Mouse (Mus musculus) embryonic facial prominence, embryonic 13.5 days (tissue): ENCODE results near the gene Lhx4. TPM values are rescaled to one million over a fixed set of nuclear protein-coding genes. Genes with fewer than 3 reads are reported as not detected.
A peak's percentile ranks its signal among the peaks of the same experiment; 100 is the strongest.

Experiments
- ATAC-seq: fragments of 200-750 bp; cut with Nextera tagmentation; 2 replicates; pipeline ENCODE4 v1.8.0; 2017; ENCODE audit warnings: low read depth; ENCODE audit not compliant: insufficient number of reproducible peaks, insufficient read depth, low FRiP score, low TSS enrichment
- H3K27ac ChIP-seq: fragments of 300-500 bp; sonication (generic); 2 replicates; pipeline ENCODE4 v1.5.1; 2015; ENCODE audit warnings: moderate library complexity, mild to moderate bottlenecking, inconsistent platforms
- H3K27me3 ChIP-seq: fragments of 300-500 bp; sonication (generic); 2 replicates; pipeline ENCODE4 v1.6.1; 2015; ENCODE audit warnings: mild to moderate bottlenecking, inconsistent platforms
- H3K36me3 ChIP-seq: fragments of 300-500 bp; sonication (generic); 2 replicates; pipeline ENCODE4 v1.6.1; 2015; ENCODE audit warnings: mild to moderate bottlenecking, inconsistent platforms
- H3K4me1 ChIP-seq: fragments of 300-500 bp; sonication (generic); 2 replicates; pipeline ENCODE4 v1.6.1; 2015; ENCODE audit warnings: inconsistent platforms
- H3K4me2 ChIP-seq: fragments of 300-500 bp; sonication (generic); 2 replicates; pipeline ENCODE4 v1.6.1; 2015; ENCODE audit warnings: moderate library complexity, mild to moderate bottlenecking, inconsistent platforms
- H3K4me3 ChIP-seq: fragments of 300-500 bp; sonication (generic); 2 replicates; pipeline ENCODE4 v1.5.1; 2015; ENCODE audit warnings: mild to moderate bottlenecking, inconsistent platforms
- H3K9ac ChIP-seq: fragments of 300-500 bp; sonication (generic); 2 replicates; pipeline ENCODE4 v1.6.1; 2015; ENCODE audit warnings: mild to moderate bottlenecking, inconsistent platforms
- H3K9me3 ChIP-seq: fragments of 300-500 bp; sonication (generic); 2 replicates; pipeline ENCODE4 v1.6.1; 2016; ENCODE audit warnings: inconsistent platforms
- WGBS: fragments of 180-500 bp; shearing (Covaris S2); methylation state at CpG from one replicate; pipeline ENCODE4 v1.1.7; 2015; ENCODE audit warnings: mixed read lengths; 5-methylcytosine and 5-hydroxymethylcytosine counted together
- polyA plus RNA-seq: library from polyadenylated mRNA; unstranded; fragments of >200 nt; fragmentation: Nextera tagmentation; extraction: Ambion mirVana; gene quantifications from 2 replicates; pipeline ENCODE4 v1.2.1, GENCODE M21; 2015

Lhx4 gene
- polyA plus RNA-seq, 1 experiment from 2014 or later = not detected

- Histone ChIP-seq H3K9me3 (no peaks in the 10 kb centered on the region), H3K36me3 (no peaks in the 10 kb centered on the region), H3K4me1 (no peaks in the 10 kb centered on the region), H3K9ac (no peak overlapping the region), H3K4me2 (peak overlapping the region; percentile 50), H3K27me3 (peaks cover 75% of the 10 kb centered on the region), H3K27ac (no peak overlapping the region), H3K4me3 (peak overlapping the region; percentile 19; the same call in 1 of the 2 replicates)
- WGBS = under 1% methylated on average over 13 of the region's 13 CpGs
- no peak for ATAC-seq
Observed at GRCm38 (mm10) chr1:155722185-155722584, 29.3 kb downstream of the Lhx4 start.

DNA sequence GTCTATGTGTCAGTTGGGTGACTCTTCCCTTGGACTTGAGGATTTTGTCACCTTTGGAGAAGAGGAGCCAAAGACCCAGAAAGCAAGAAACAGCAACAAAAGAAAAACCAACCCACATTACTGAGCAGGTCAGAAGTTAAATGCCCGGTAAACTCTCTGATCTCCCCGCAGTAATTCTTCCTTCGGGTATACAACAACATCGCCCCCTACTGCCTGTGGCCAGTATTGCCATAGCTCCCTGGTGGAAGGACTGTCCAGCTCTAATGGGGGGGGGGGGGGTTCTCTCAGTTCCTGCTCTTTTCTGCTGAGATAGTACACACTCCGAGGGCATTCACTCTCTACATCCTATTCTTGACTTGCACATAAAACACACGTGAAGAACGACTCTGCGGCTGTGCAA, 30.0 kb downstream of the Lhx4 start:
- no peaks in the 10 kb centered on the region for H3K4me1 ChIP-seq
- H3K9ac ChIP-seq = no peak overlapping the region
- no peak overlapping the region for H3K4me2 ChIP-seq
- H3K27me3 ChIP-seq = peaks cover 70% of the 10 kb centered on the region
- no peak for ATAC-seq
- H3K27ac ChIP-seq = no peak overlapping the region
- no peaks in the 10 kb centered on the region for H3K36me3 ChIP-seq
- H3K9me3 ChIP-seq = no peaks in the 10 kb centered on the region
- WGBS = 41% methylated on average over 8 of the region's 8 CpGs
- no peak overlapping the region for H3K4me3 ChIP-seq

DNA sequence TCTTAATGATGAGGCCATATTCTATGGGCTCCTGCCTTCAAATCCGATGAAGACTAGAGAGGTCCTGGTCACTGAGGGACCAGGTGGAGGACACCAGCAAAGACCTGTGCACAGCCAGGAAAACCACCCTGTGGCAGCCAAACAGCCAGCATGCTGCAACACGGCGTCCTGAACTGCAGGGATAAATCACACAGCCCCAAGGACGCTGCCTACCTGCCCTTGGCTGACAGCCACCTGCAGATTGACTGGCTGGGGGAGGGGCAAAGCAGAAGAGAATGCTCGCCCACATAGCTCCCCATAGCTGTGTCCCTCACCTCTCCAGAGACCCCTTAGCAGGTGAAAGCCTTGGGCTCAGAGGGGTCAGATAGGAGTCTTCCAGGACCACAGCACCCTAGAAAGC, 31.5 kb downstream of the Lhx4 start:
- 40% methylated on average over 5 of the region's 5 CpGs for WGBS
- no peaks in the 10 kb centered on the region for H3K9me3 ChIP-seq
- H3K27me3 ChIP-seq = peaks cover 59% of the 10 kb centered on the region
- H3K27ac ChIP-seq = no peak overlapping the region
- no peaks in the 10 kb centered on the region for H3K36me3 ChIP-seq
- no peak overlapping the region for H3K9ac ChIP-seq
- H3K4me2 ChIP-seq = no peak overlapping the region
- ATAC-seq = no peak
- H3K4me3 ChIP-seq = no peak overlapping the region
- H3K4me1 ChIP-seq = no peaks in the 10 kb centered on the region

DNA sequence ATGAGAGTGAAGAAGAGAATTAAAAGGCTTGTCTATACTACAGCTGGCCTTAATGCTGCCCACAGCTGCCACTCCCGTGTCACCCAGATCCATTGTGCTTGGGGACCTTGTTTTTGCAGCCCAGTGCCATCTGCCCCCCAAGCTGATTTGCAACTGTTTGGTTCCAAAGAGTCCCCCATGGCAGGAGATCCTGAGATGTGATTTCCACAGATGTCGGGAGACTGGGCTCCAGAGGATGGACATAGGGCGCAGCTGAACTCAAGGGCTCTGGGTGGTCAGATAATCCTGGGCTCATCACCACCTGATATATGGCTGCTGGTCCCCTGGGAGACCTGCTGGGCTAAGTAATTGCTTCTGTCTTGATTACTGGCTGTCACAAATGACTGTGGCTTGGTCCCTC, 32.6 kb downstream of the Lhx4 start:
- Histone ChIP-seq H3K4me1 (no peaks in the 10 kb centered on the region), H3K9me3 (no peaks in the 10 kb centered on the region), H3K27me3 (peaks cover 53% of the 10 kb centered on the region), H3K4me2 (no peak overlapping the region), H3K9ac (no peak overlapping the region), H3K4me3 (no peak overlapping the region), H3K36me3 (no peaks in the 10 kb centered on the region), H3K27ac (no peak overlapping the region)
- WGBS = 70% methylated on average over 3 of the region's 3 CpGs
- no peak for ATAC-seq

- H3K4me1 ChIP-seq = no peaks in the 10 kb centered on the region
- no peaks in the 10 kb centered on the region for H3K9me3 ChIP-seq
- H3K27me3 ChIP-seq = peaks cover 42% of the 10 kb centered on the region
- WGBS = 93% methylated on average over 12 of the region's 12 CpGs
- H3K4me3 ChIP-seq = no peak overlapping the region
- no peak overlapping the region for H3K4me2 ChIP-seq
- no peak overlapping the region for H3K27ac ChIP-seq
- H3K9ac ChIP-seq = no peak overlapping the region
- no peaks in the 10 kb centered on the region for H3K36me3 ChIP-seq
- no peak for ATAC-seq
Observed at GRCm38 (mm10) chr1:155717301-155717700, 34.2 kb downstream of the Lhx4 start.

DNA sequence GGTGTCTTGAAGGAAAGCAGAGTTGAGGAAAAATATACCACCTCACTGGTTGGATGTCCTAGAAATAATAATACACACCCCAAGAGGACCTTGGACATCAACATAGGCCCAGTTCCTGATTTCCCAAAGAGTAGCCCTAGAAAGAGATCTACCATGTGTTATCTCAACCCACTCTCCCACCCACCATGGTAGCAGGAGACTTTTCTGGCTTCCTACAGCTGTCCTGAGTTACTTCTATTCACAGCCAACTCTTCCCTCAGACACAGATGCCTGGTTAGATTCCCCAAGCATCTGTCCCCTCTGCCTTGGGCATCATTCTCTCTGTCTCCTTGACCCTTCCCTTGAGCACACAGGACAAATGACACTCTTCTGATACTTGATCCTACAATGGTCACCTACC, 36.1 kb downstream of the Lhx4 start:
- no peak overlapping the region for H3K4me2 ChIP-seq
- no peak overlapping the region for H3K4me3 ChIP-seq
- H3K9me3 ChIP-seq = no peaks in the 10 kb centered on the region
- H3K27ac ChIP-seq = no peak overlapping the region
- ATAC-seq = no peak
- H3K4me1 ChIP-seq = no peaks in the 10 kb centered on the region
- no peaks in the 10 kb centered on the region for H3K36me3 ChIP-seq
- no peak overlapping the region for H3K9ac ChIP-seq
- H3K27me3 ChIP-seq = peaks cover 34% of the 10 kb centered on the region

DNA sequence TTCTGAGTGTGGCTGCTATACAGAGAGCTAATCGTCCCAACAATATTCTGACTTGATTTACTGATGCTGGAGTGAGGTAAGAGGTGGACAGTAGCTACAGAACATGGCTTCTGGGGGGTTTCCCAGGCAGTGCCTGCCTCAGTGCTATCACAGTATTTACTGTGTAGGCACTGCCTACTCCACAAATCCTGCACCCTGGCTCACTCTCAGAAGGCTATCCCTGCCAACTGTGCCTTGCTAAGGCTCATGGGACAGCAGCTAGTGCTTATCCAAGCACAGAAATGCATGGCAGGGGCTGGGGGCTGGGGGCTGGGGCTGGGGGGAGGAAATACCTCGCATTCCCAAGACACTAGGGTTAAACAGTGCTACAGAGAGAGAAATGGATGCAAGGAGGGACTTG, 38.2 kb downstream of the Lhx4 start:
- WGBS = 52% methylated on average over 2 of the region's 2 CpGs

DNA sequence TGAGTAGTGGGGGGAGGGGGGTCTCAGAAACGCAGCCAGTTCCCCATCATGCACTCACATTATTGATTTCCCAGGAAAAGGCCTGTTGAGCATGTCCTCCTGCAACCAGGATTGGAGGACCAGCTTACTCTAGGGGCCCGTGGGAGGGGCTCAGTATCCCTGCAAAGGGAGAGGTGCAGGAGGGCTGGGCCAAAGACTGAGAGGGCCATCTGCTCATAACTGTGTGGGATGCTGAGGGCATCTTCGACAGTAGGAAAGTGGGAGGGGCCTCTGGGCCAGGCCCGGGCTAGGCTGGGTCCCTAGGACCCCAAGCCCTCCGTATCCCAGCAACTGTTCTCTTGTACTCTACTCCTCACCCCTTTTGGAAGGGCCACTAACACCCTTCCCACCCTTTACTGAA, 47.3 kb downstream of the Lhx4 start:
- H3K4me1 ChIP-seq = no peaks in the 10 kb centered on the region
- H3K4me3 ChIP-seq = no peak overlapping the region
- WGBS = 68% methylated on average over 5 of the region's 5 CpGs
- no peaks in the 10 kb centered on the region for H3K27me3 ChIP-seq
- H3K9ac ChIP-seq = no peak overlapping the region
- 0 out of 2 replicates have a peak, but pooled peaks have one; percentile 21 for ATAC-seq
- H3K9me3 ChIP-seq = no peaks in the 10 kb centered on the region
- H3K4me2 ChIP-seq = no peak overlapping the region
- no peaks in the 10 kb centered on the region for H3K36me3 ChIP-seq
- no peak overlapping the region for H3K27ac ChIP-seq

More for the DNA sequence above, 38.2 kb downstream of the Lhx4 start:
- H3K27me3 ChIP-seq = peaks cover 21% of the 10 kb centered on the region
- H3K4me2 ChIP-seq = no peak overlapping the region
- H3K36me3 ChIP-seq = no peaks in the 10 kb centered on the region
- no peaks in the 10 kb centered on the region for H3K4me1 ChIP-seq
- ATAC-seq = no peak
- H3K9ac ChIP-seq = no peak overlapping the region
- no peaks in the 10 kb centered on the region for H3K9me3 ChIP-seq
- H3K4me3 ChIP-seq = no peak overlapping the region
- no peak overlapping the region for H3K27ac ChIP-seq

DNA sequence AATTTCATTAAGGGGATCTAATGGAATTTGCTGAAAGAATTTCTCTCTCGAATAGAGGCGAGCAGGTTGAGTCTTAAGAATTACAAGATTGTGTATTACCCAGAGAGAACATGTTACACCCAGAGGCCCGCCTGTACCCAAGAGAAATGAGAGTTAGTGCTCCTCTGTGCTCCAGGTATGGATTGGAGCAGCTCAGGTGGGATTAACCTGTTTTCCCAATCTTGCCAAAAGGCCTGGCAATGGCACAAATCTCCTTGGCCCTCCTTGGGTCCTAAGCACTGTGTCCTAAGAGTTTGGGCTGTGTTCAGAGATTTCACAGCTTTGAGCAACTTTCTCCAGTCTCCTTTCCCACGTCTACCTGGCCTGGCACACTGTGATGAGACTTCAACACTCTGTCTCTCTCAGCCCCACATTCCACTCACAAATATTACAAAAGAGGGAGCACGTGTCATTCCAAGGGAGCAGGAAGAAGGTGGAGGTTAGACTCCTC, 48.2 kb downstream of the Lhx4 start:
- Histone ChIP-seq H3K4me1 (no peaks in the 10 kb centered on the region), H3K36me3 (no peaks in the 10 kb centered on the region), H3K27me3 (no peaks in the 10 kb centered on the region), H3K4me3 (no peak overlapping the region), H3K4me2 (no peak overlapping the region), H3K27ac (no peak overlapping the region), H3K9ac (no peak overlapping the region), H3K9me3 (no peaks in the 10 kb centered on the region)
- no peak for ATAC-seq
- WGBS = 80% methylated on average over 5 of the region's 5 CpGs

DNA sequence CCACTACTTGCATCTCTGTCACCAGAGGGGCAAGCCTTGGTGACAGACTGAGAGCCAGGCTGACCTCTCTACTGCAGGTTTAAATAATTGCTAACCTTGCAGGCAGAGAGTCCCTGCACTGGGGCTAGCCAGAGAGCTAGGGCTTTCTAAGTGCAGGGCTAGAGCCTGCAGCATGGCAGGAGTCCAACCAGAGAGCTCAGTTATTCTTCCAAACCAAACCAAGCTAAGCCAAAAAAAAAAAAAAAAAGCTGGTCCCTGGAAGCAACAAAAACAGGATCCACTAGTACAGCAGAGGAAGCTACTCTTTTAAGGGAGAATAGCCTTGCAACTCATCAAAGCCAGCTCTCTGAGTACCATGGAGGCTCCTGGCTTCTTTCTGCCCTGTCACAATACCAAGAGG, 50.6 kb downstream of the Lhx4 start:
- Histone ChIP-seq H3K4me1 (no peaks in the 10 kb centered on the region), H3K36me3 (no peaks in the 10 kb centered on the region), H3K9ac (no peak overlapping the region), H3K27ac (no peak overlapping the region), H3K4me2 (no peak overlapping the region), H3K4me3 (no peak overlapping the region), H3K9me3 (no peaks in the 10 kb centered on the region), H3K27me3 (no peaks in the 10 kb centered on the region)
- ATAC-seq = no peak

- ATAC-seq = no peak
- 62% methylated on average over 17 of the region's 17 CpGs for WGBS
- Histone ChIP-seq H3K4me2 (no peak overlapping the region), H3K9ac (no peak overlapping the region), H3K4me1 (no peaks in the 10 kb centered on the region), H3K27ac (no peak overlapping the region), H3K9me3 (no peaks in the 10 kb centered on the region), H3K36me3 (no peaks in the 10 kb centered on the region), H3K4me3 (no peak overlapping the region), H3K27me3 (no peaks in the 10 kb centered on the region)
Observed at GRCm38 (mm10) chr1:155698373-155699159, 52.9 kb downstream of the Lhx4 start.

DNA sequence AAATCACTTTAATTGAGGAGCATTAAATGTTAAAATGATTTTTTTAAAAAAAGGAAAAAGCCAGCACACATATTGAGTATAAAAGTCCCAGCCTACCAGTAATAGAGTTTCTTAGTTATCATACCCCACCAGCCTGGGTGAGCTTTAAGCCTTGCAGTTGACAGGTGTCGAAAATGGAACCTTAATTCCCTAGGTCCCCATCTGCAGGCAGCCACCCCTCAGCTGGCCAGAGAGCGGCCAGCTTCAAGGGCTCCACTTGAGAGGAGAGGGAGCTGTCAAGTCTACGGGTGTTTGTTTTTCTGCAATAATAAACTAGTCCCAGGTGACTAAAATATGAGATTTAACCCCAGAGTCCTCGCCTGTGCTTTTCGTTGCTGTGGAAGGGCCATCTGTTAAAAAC, 58.0 kb downstream of the Lhx4 start:
- H3K4me1 ChIP-seq = 0 out of 2 replicates have a peak, but pooled peaks cover 3% of the 10 kb centered on the region
- no peak overlapping the region for H3K27ac ChIP-seq
- WGBS = 60% methylated on average over 5 of the region's 5 CpGs
- no peak overlapping the region for H3K4me3 ChIP-seq
- H3K9me3 ChIP-seq = no peaks in the 10 kb centered on the region
- H3K27me3 ChIP-seq = no peaks in the 10 kb centered on the region
- ATAC-seq = no peak
- no peak overlapping the region for H3K4me2 ChIP-seq
- H3K36me3 ChIP-seq = no peaks in the 10 kb centered on the region
- H3K9ac ChIP-seq = no peak overlapping the region
